Mouse (Mus musculus) gastrocnemius, postnatal 25 days (tissue): ENCODE data around the gene Ikzf3. TPM values are rescaled to one million over a fixed set of nuclear protein-coding genes. Genes with fewer than 3 reads are reported as not detected.
A peak's percentile ranks its signal among the peaks of the same experiment; 100 is the strongest.

Experiments used
- DNase-seq: peaks from one replicate; pipeline ENCODE4 v3.0.0; 2022
- total RNA-seq, 2 experiments: library from RNA; stranded (reverse); gene quantifications; 1 replicate in 1 of 2; 2 replicates in 1 of 2; pipeline ENCODE4 v1.2.3; 2021

Ikzf3 gene
- total RNA-seq, 2 experiments from 2014 or later: 0.15 TPM; not detected in 1

GRCm38 (mm10) chr11:98446562-98447474 lies 99.0 kb downstream of the Ikzf3 start:
- no peak for DNase-seq

GRCm38 (mm10) chr11:98446213-98446561 lies 99.6 kb downstream of the Ikzf3 start, which contains the start of gene Grb7:
TSS of gene Grb7 (plus strand) at chr11:98446394.
- no peak for DNase-seq

GRCm38 (mm10) chr11:98445679-98446078 lies 100.2 kb downstream of the Ikzf3 start:
- no peak for DNase-seq

- DNase-seq: no peak
Measured at GRCm38 (mm10) chr11:98445238-98445637, 100.6 kb downstream of the Ikzf3 start.

- DNase-seq: no peak
Measured at GRCm38 (mm10) chr11:98443688-98444087, 102.1 kb downstream of the Ikzf3 start.

GRCm38 (mm10) chr11:98438331-98439158 lies 107.3 kb downstream of the Ikzf3 start, which contains the start of gene Mien1:
TSS of gene Mien1 (minus strand) at chr11:98438991.
- DNase-seq: peak; percentile 88

- DNase-seq: no peak
Measured at GRCm38 (mm10) chr11:98437441-98437840, 108.4 kb downstream of the Ikzf3 start.

GRCm38 (mm10) chr11:98435723-98436122 lies 110.1 kb downstream of the Ikzf3 start:
- DNase-seq: no peak

GRCm38 (mm10) chr11:98431743-98432502 lies 113.9 kb downstream of the Ikzf3 start:
- DNase-seq: no peak

- DNase-seq: no peak
Measured at GRCm38 (mm10) chr11:98428436-98428835, 117.4 kb downstream of the Ikzf3 start.

- no peak for DNase-seq
Measured at GRCm38 (mm10) chr11:98426592-98426991, 119.2 kb downstream of the Ikzf3 start.

- no peak for DNase-seq
Measured at GRCm38 (mm10) chr11:98418939-98419547, 126.8 kb downstream of the Ikzf3 start.

- no peak for DNase-seq
Measured at GRCm38 (mm10) chr11:98418273-98418672, 127.6 kb downstream of the Ikzf3 start.

GRCm38 (mm10) chr11:98417074-98417473 lies 128.8 kb downstream of the Ikzf3 start:
- no peak for DNase-seq

Other genes with a start within 250 kb of the Ikzf3 start
- gene Neurod2, start 216.4 kb downstream of the Ikzf3 start, total RNA-seq: not detected
- gene Ppp1r1b, start 197.6 kb downstream of the Ikzf3 start, total RNA-seq: under 1 TPM in 1 of 2 experiments, not detected in 1; 0.35 TPM
- gene Stard3, start 187.7 kb downstream of the Ikzf3 start, total RNA-seq: 10 to 100 TPM in 1 of 2 experiments, 1 to 10 TPM in 1; 9.6 to 11.8 TPM
- gene Tcap, start 162.2 kb downstream of the Ikzf3 start, total RNA-seq: 1,000 to 10,000 TPM; 2,256 to 3,626 TPM
- 1 to 10 TPM in 1 of 2 experiments, under 1 TPM in 1; 0.87 to 2.9 TPM for gene Pnmt, start 159.6 kb downstream of the Ikzf3 start, total RNA-seq
- 1 to 10 TPM; 1.9 to 2.1 TPM for gene Pgap3, start 145.5 kb downstream of the Ikzf3 start, total RNA-seq
- 1 to 10 TPM; 2.0 to 2.3 TPM for gene Erbb2, start 133.6 kb downstream of the Ikzf3 start, total RNA-seq
- gene Mien1, start 107.0 kb downstream of the Ikzf3 start, total RNA-seq: 10 to 100 TPM; 31.7 to 35.5 TPM
- under 1 TPM in 1 of 2 experiments, not detected in 1; 0.16 TPM for gene Grb7, start 99.6 kb downstream of the Ikzf3 start, total RNA-seq
- not detected for gene Zpbp2, start 5.1 kb upstream of the Ikzf3 start, total RNA-seq
- gene Ormdl3, start 41.3 kb upstream of the Ikzf3 start, total RNA-seq: 10 to 100 TPM; 19.9 to 28.2 TPM
- gene Lrrc3c, start 52.3 kb upstream of the Ikzf3 start, total RNA-seq: not detected
- gene Gm12355, start 79.6 kb upstream of the Ikzf3 start, total RNA-seq: 1 to 10 TPM; 3.1 to 6.4 TPM
- gene Gsdma3, start 80.3 kb upstream of the Ikzf3 start, total RNA-seq: 1 to 10 TPM; 1.3 to 2.4 TPM
- not detected for gene Gsdma2, start 100.7 kb upstream of the Ikzf3 start, total RNA-seq
- under 1 TPM; 0.23 to 0.24 TPM for gene Gsdma, start 118.3 kb upstream of the Ikzf3 start, total RNA-seq
- 10 to 100 TPM; 86.2 to 91.5 TPM for gene Psmd3, start 136.5 kb upstream of the Ikzf3 start, total RNA-seq
- not detected for gene Csf3, start 155.2 kb upstream of the Ikzf3 start, total RNA-seq
- 10 to 100 TPM; 42.7 to 46.9 TPM for gene Med24, start 183.4 kb upstream of the Ikzf3 start, total RNA-seq
- gene Thra, start 194.6 kb upstream of the Ikzf3 start, total RNA-seq: 10 to 100 TPM; 75.4 to 89.1 TPM
- gene Nr1d1, start 229.3 kb upstream of the Ikzf3 start, total RNA-seq: 100 to 1,000 TPM in 1 of 2 experiments, 10 to 100 TPM in 1; 98.0 to 119 TPM
- 10 to 100 TPM; 51.3 to 63.6 TPM for gene Msl1, start 249.5 kb upstream of the Ikzf3 start, total RNA-seq